In genomic region chr19:10525910-10526309, GRCm38 (mm10) we compare ENCODE assay signal across 8 mouse cellular contexts. TPM values are rescaled to one million over a fixed set of nuclear protein-coding genes. Genes with fewer than 3 reads are reported as not detected.
DNase-seq lines count a peak whose midpoint lies in the region; ATAC-seq lines count a peak whose summit lies in the region.

Gene Sdhaf2, minus strand, starts transcription at chr19:10526142.

- no peaks in the 10 kb centered on the region for H3K9me3 ChIP-seq in kidney, embryonic 15.5 days (replicated peaks)

- DNase-seq in kidney, adult 11 months, result no peak
- DNase-seq in adrenal gland, postnatal 25 days, result no peak
- DNase-seq in fat pad, adult 2 months (ENCODE audit: extremely low read depth, low read depth, low spot score), result peak; percentile 8
- peak in 1 of 2 experiments; percentile 51 for DNase-seq in heart, postnatal 10 days
- peak in 1 of 2 experiments; percentile 25 for DNase-seq in layer of hippocampus, postnatal 25 days (ENCODE audit: extremely low spot score in 1 of 2, low spot score in 1 of 2)
- peak; percentile 59 for DNase-seq in lung, postnatal 36 days
- peak; percentile 27 for DNase-seq in right cerebral cortex, postnatal 4 days

- H3K36me3 ChIP-seq in kidney, embryonic 15.5 days, result peaks cover 30% of the 10 kb centered on the region

- H3K4me2 ChIP-seq in kidney, embryonic 15.5 days, result peak within 1 kb of the TSS; percentile 64

- peak within 1 kb of the TSS; percentile 89 for H3K4me3 ChIP-seq in kidney, embryonic 15.5 days (replicated peaks)

- 1% methylated on average over 11 of the region's 11 CpGs for WGBS in kidney, embryonic 15.5 days

- peaks cover 29% of the 10 kb centered on the region for H3K4me1 ChIP-seq in kidney, embryonic 15.5 days

- peak within 1 kb of the TSS; percentile 93 for H3K9ac ChIP-seq in kidney, embryonic 15.5 days

- ATAC-seq in kidney, embryonic 15.5 days (replicated peaks; ENCODE audit: low FRiP score), result peak; percentile 5; the same call in 1 of the 2 replicates

- intact Hi-C loops in heart, postnatal 10 days (cut with DNase I), result no loop called here

- peak within 1 kb of the TSS; percentile 99 for H3K27ac ChIP-seq in kidney, embryonic 15.5 days

- no peaks in the 10 kb centered on the region for H3K27me3 ChIP-seq in kidney, embryonic 15.5 days

RNA-seq across cellular contexts. Expression of gene Sdhaf2, which starts in this region (rescaled TPM):
- polyA plus RNA-seq in kidney, embryonic 15.5 days (2015; fragmentation: Nextera tagmentation; extraction: Ambion mirVana), result 59.4 and 61.4 TPM in 2 replicates
- 60.6 and 63.5 TPM in 2 replicates for total RNA-seq in adrenal gland, postnatal 25 days (2021)
- total RNA-seq in heart, postnatal 10 days (2021), result 10 to 100 TPM; 61.9 to 67.1 TPM
- 10 to 100 TPM; 52.4 to 60.0 TPM for total RNA-seq in layer of hippocampus, postnatal 25 days (2021)

Comparison
In these comparisons a context has a peak if more than half of its experiments do, and no peak if none do; other contexts are left out.
1. DNase-seq: peak in fat pad, adult 2 months (single experiment), lung, postnatal 36 days (single experiment) and right cerebral cortex, postnatal 4 days (single experiment); none in kidney, adult 11 months (single experiment) and adrenal gland, postnatal 25 days (single experiment).